Mouse (Mus musculus): ENCODE results near the gene Bach2. TPM values are rescaled to one million over a fixed set of nuclear protein-coding genes. Genes with fewer than 3 reads are reported as not detected.

The Bach2 gene
- total and polyA plus RNA-seq, 2 experiments from 2014 or later: 16.0 to 19.0 TPM

- TF ChIP-seq CTCF (IDR thresholded peaks at IDR 0.05; ENCODE audit: low read depth): no peak
- Histone ChIP-seq H3K9ac (no peak overlapping the region), H3K4me3 (ENCODE audit: low read depth, low read length) (no peak overlapping the region), H3K4me1 (ENCODE audit: insufficient read depth) (no peaks in the 10 kb centered on the region), H3K4me2 (ENCODE audit: low read depth) (no peak overlapping the region), H3K36me3 (ENCODE audit: insufficient read depth) (no peaks in the 10 kb centered on the region), H3K27ac (ENCODE audit: low read depth, low read length) (0 out of 2 replicates have a peak overlapping the region, but pooled peaks have one; percentile 51), H3K9me3 (ENCODE audit: low read length) (no peaks in the 10 kb centered on the region), H3K27me3 (ENCODE audit: insufficient read depth, low read length) (no peaks in the 10 kb centered on the region)
- peak; percentile 52 for ATAC-seq
- no peak for DNase-seq
- WGBS: 59% methylated on average over 17 of the region's 17 CpGs
These were observed 166.7 kb downstream of the Bach2 start for GRCm38 (mm10) chr4:32405149-32405882.

GRCm38 (mm10) chr4:32405985-32406384, 167.4 kb downstream of the Bach2 start:
- 91% methylated on average over 3 of the region's 3 CpGs for WGBS
- Histone ChIP-seq H3K36me3 (ENCODE audit: insufficient read depth) (no peaks in the 10 kb centered on the region), H3K4me2 (ENCODE audit: low read depth) (no peak overlapping the region), H3K9me3 (ENCODE audit: low read length) (no peaks in the 10 kb centered on the region), H3K4me1 (ENCODE audit: insufficient read depth) (no peaks in the 10 kb centered on the region), H3K27ac (ENCODE audit: low read depth, low read length) (0 out of 2 replicates have a peak overlapping the region, but pooled peaks have one; percentile 51), H3K27me3 (ENCODE audit: insufficient read depth, low read length) (no peaks in the 10 kb centered on the region), H3K9ac (no peak overlapping the region), H3K4me3 (ENCODE audit: low read depth, low read length) (no peak overlapping the region)
- ATAC-seq (no peak), DNase-seq (no peak)
- TF ChIP-seq CTCF (IDR thresholded peaks at IDR 0.05; ENCODE audit: low read depth): no peak

GRCm38 (mm10) chr4:32408535-32408934, 169.9 kb downstream of the Bach2 start:
- Histone ChIP-seq H3K36me3 (ENCODE audit: insufficient read depth) (no peaks in the 10 kb centered on the region), H3K4me2 (ENCODE audit: low read depth) (no peak overlapping the region), H3K9me3 (ENCODE audit: low read length) (no peaks in the 10 kb centered on the region), H3K27ac (ENCODE audit: low read depth, low read length) (no peak overlapping the region), H3K4me3 (ENCODE audit: low read depth, low read length) (no peak overlapping the region), H3K27me3 (ENCODE audit: insufficient read depth, low read length) (no peaks in the 10 kb centered on the region), H3K4me1 (ENCODE audit: insufficient read depth) (no peaks in the 10 kb centered on the region), H3K9ac (no peak overlapping the region)
- 85% methylated on average over 8 of the region's 8 CpGs for WGBS
- no peak for TF ChIP-seq CTCF (IDR thresholded peaks at IDR 0.05; ENCODE audit: low read depth)
- DNase-seq: no peak
- no peak for ATAC-seq

- no peaks in the 10 kb centered on the region for H3K27me3 ChIP-seq (ENCODE audit: insufficient read depth, low read length)
- H3K27ac ChIP-seq (ENCODE audit: low read depth, low read length): 0 out of 2 replicates have a peak overlapping the region, but pooled peaks have one; percentile 15
- ATAC-seq: peak; percentile 21; the same call in 1 of the 2 replicates
- no peak overlapping the region for H3K4me2 ChIP-seq (ENCODE audit: low read depth)
- TF ChIP-seq CTCF (IDR thresholded peaks at IDR 0.05; ENCODE audit: low read depth): no peak
- no peak for DNase-seq
- H3K9ac ChIP-seq: no peak overlapping the region
- 56% methylated on average over 9 of the region's 9 CpGs for WGBS
- no peak overlapping the region for H3K4me3 ChIP-seq (ENCODE audit: low read depth, low read length)
- H3K36me3 ChIP-seq (ENCODE audit: insufficient read depth): no peaks in the 10 kb centered on the region
- no peaks in the 10 kb centered on the region for H3K4me1 ChIP-seq (ENCODE audit: insufficient read depth)
- H3K9me3 ChIP-seq (ENCODE audit: low read length): no peaks in the 10 kb centered on the region
These were observed 170.7 kb downstream of the Bach2 start for GRCm38 (mm10) chr4:32409116-32409880.

- Histone ChIP-seq H3K9ac (no peak overlapping the region), H3K36me3 (ENCODE audit: insufficient read depth) (no peaks in the 10 kb centered on the region), H3K4me3 (ENCODE audit: low read depth, low read length) (no peak overlapping the region), H3K4me2 (ENCODE audit: low read depth) (no peak overlapping the region), H3K27me3 (ENCODE audit: insufficient read depth, low read length) (no peaks in the 10 kb centered on the region), H3K27ac (ENCODE audit: low read depth, low read length) (no peak overlapping the region), H3K9me3 (ENCODE audit: low read length) (no peaks in the 10 kb centered on the region), H3K4me1 (ENCODE audit: insufficient read depth) (no peaks in the 10 kb centered on the region)
- ATAC-seq (peak; percentile 63; the same call in 1 of the 2 replicates), DNase-seq (peak; percentile 58)
- TF ChIP-seq CTCF (IDR thresholded peaks at IDR 0.05; ENCODE audit: low read depth): peak; percentile 59
- WGBS: 35% methylated on average over 7 of the region's 7 CpGs
These were observed 174.5 kb downstream of the Bach2 start for GRCm38 (mm10) chr4:32413063-32413462.

GRCm38 (mm10) chr4:32413505-32413904, 174.9 kb downstream of the Bach2 start:
- ATAC-seq (no peak), DNase-seq (no peak)
- Histone ChIP-seq H3K9ac (no peak overlapping the region), H3K27ac (ENCODE audit: low read depth, low read length) (no peak overlapping the region), H3K4me3 (ENCODE audit: low read depth, low read length) (no peak overlapping the region), H3K36me3 (ENCODE audit: insufficient read depth) (no peaks in the 10 kb centered on the region), H3K4me2 (ENCODE audit: low read depth) (no peak overlapping the region), H3K9me3 (ENCODE audit: low read length) (no peaks in the 10 kb centered on the region), H3K4me1 (ENCODE audit: insufficient read depth) (no peaks in the 10 kb centered on the region), H3K27me3 (ENCODE audit: insufficient read depth, low read length) (no peaks in the 10 kb centered on the region)
- TF ChIP-seq CTCF (IDR thresholded peaks at IDR 0.05; ENCODE audit: low read depth): no peak
- 73% methylated on average over 9 of the region's 9 CpGs for WGBS

GRCm38 (mm10) chr4:32414959-32415358, 176.4 kb downstream of the Bach2 start:
- Histone ChIP-seq H3K4me2 (ENCODE audit: low read depth) (no peak overlapping the region), H3K4me3 (ENCODE audit: low read depth, low read length) (no peak overlapping the region), H3K4me1 (ENCODE audit: insufficient read depth) (no peaks in the 10 kb centered on the region), H3K27ac (ENCODE audit: low read depth, low read length) (peak overlapping the region; percentile 36; the same call in 1 of the 2 replicates), H3K9me3 (ENCODE audit: low read length) (no peaks in the 10 kb centered on the region), H3K27me3 (ENCODE audit: insufficient read depth, low read length) (no peaks in the 10 kb centered on the region), H3K9ac (no peak overlapping the region), H3K36me3 (ENCODE audit: insufficient read depth) (no peaks in the 10 kb centered on the region)
- TF ChIP-seq CTCF (IDR thresholded peaks at IDR 0.05; ENCODE audit: low read depth): no peak
- WGBS: 30% methylated on average over 7 of the region's 7 CpGs
- DNase-seq: peak; percentile 57
- peak; percentile 18; the same call in 1 of the 2 replicates for ATAC-seq
